Mouse (Mus musculus): Measurements from ENCODE around the gene Vmn1r25.
"Not testable (repeated sequence)": the region's sequence is repeated elsewhere in the genome, so short reads cannot be mapped to it uniquely, and the experiment has no call there.

Gene Vmn1r25

DNA sequence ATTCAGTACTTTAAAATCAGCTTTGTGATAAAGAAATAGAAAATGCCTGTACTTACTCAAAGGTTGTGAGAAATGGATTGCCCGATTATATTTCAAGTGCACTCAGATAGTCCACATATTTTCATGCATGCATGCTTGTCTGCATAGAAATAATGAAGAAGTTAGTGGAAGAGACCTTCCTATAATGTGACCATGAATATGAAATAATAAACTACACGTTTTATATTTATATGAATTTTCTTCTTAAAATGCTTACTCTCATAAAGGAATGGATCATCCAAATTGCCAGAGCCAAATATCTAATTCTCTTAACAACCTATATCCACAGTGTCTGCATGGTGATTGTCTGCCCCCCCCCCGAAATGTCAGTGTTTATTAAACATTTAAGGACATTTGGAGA is at the start of gene Vmn1r25:
Gene Vmn1r25 (minus strand): TSS at position 101 of the 400 bp plus-strand sequence.
- DNase-seq = no peak

DNA sequence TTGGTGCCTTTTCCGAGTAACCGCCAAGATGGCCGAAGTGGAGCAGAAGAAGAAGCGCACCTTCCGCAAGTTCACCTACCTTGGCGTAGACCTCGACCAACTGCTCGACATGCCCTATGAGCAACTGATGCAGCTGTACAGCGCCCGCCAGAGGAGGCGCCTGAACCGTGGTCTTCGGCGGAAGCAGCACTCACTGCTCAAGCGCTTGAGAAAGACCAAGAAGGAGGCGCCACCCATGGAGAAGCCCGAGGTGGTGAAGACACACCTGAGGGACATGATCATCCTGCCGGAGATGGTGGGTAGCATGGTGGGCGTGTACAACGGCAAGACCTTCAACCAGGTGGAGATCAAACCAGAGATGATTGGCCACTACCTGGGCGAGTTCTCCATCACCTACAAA is 36.9 kb upstream of the Vmn1r25 start:
- DNase-seq = not testable (repeated sequence)

DNA sequence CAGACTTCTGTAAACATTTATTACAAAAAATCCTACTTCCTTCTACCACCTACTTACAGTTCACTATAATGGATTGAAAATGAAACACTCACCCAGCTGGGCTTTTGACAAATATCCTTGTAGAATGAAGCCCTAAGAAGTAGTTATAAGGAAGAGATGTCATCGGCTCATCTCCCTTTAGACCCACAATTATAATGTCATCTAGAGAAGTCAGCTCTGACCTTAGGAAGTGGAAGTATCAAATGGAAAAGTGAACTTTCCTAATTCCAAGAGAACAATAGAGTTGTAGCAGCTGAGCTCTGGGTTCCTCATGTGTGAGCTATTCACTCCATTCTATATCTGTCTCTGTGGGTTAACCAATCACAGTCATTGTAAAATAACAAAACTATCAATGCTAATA is 34.4 kb upstream of the Vmn1r25 start, which contains the start of gene Vmn1r26:
Gene Vmn1r26 (minus strand): TSS at position 101 of the 400 bp plus-strand sequence.
- DNase-seq = no peak

DNA sequence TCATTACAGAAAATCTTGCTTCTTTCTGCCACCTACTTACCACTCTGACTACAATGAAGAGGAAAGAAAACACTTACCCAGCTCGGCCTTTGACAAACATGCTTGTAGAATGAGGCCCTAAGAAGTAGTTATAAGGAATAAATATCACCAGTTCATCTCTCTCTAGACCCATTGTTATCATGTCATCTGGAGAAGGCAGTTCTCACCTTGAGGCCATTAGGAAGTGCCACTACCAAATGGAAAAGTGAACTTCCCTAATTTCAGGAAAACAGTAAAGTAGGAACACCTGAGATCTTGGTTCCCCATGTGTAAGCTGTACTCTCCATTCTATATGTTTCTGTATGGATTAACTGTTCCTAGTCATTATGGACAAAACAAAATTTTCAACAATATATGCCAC is 19.2 kb downstream of the Vmn1r25 start, which contains the start of gene Vmn1r24:
Gene Vmn1r24 (minus strand): TSS at position 101 of the 400 bp plus-strand sequence.
- not testable (repeated sequence) for DNase-seq

Measured in kidney, adult 11 months (tissue).